Mouse (Mus musculus) urinary bladder, postnatal 10 days (tissue): ENCODE data around the gene Rhpn2.
A peak's percentile ranks its signal among the peaks of the same experiment; 100 is the strongest.

Source experiments
- DNase-seq: peaks from one replicate; pipeline ENCODE4 v3.0.0; 2022; ENCODE audit warnings: low spot score

Gene Rhpn2

GRCm38 (mm10) chr7:35388694-35389093 lies 54.7 kb downstream of the Rhpn2 start:
- DNase-seq: no peak

- no peak for DNase-seq
Measured at GRCm38 (mm10) chr7:35392935-35393334, 59.0 kb downstream of the Rhpn2 start.

GRCm38 (mm10) chr7:35395734-35396456 lies 61.9 kb downstream of the Rhpn2 start:
- no peak for DNase-seq

GRCm38 (mm10) chr7:35396542-35397168 lies 62.7 kb downstream of the Rhpn2 start, which contains the start of the genes Faap24 and Cep89:
Faap24 (minus strand) TSS chr7:35396836.
Cep89 (plus strand) TSS chr7:35397035.
- peak; percentile 68 for DNase-seq

- no peak for DNase-seq
Measured at GRCm38 (mm10) chr7:35401169-35401568, 67.2 kb downstream of the Rhpn2 start.

- no peak for DNase-seq
Measured at GRCm38 (mm10) chr7:35415226-35415625, 81.3 kb downstream of the Rhpn2 start.

GRCm38 (mm10) chr7:35415801-35416653 lies 82.1 kb downstream of the Rhpn2 start:
- DNase-seq: no peak

- no peak for DNase-seq
Measured at GRCm38 (mm10) chr7:35416654-35416948, 82.6 kb downstream of the Rhpn2 start.

- DNase-seq: no peak
Measured at GRCm38 (mm10) chr7:35423071-35423470, 89.1 kb downstream of the Rhpn2 start.

- DNase-seq: no peak
Measured at GRCm38 (mm10) chr7:35428146-35428545, 94.2 kb downstream of the Rhpn2 start.

- DNase-seq: no peak
Measured at GRCm38 (mm10) chr7:35435266-35435665, 101.3 kb downstream of the Rhpn2 start.
